In genomic region chr5:32322146-32322811, GRCm38 (mm10) we compare ENCODE assay signal across 8 mouse cellular contexts.
DNase-seq lines count a peak whose midpoint lies in the region; ATAC-seq and TF ChIP-seq lines count a peak whose summit lies in the region.

No protein-coding gene starts in this region.

- 53% methylated on average over 7 of the region's 7 CpGs for WGBS in forebrain, postnatal 0 days
- WGBS in hindbrain, postnatal 0 days = 47% methylated on average over 7 of the region's 7 CpGs

- ATAC-seq in forebrain, postnatal 0 days = peak; percentile 74
- peak; percentile 78 for ATAC-seq in hindbrain, postnatal 0 days

- DNase-seq in testis, postnatal 10 days (ENCODE audit: low spot score) = peak; percentile 68
- DNase-seq in testis, postnatal 14 days (ENCODE audit: low spot score) = no peak
- DNase-seq in brain, embryonic 14.5 days (ENCODE audit: low read depth) = peak; percentile 83
- DNase-seq in forebrain, postnatal 0 days = peak; percentile 78
- peak; percentile 85 for DNase-seq in hindbrain, postnatal 0 days (ENCODE audit: low spot score)
- peak; percentile 64 for DNase-seq in left cerebral cortex, postnatal 4 days
- DNase-seq in neural tube, embryonic 10.5 days (ENCODE audit: extremely low spot score, low spot score) = peak; percentile 36
- no peak for DNase-seq in spleen, postnatal 4 days (ENCODE audit: low spot score in 2 of 2)

- intact Hi-C loops in left cerebral cortex, postnatal 4 days (cut with DNase I) = no loop called here

- no peak overlapping the region for H3K4me2 ChIP-seq in forebrain, postnatal 0 days (ENCODE audit: low read depth)
- H3K4me2 ChIP-seq in hindbrain, postnatal 0 days (ENCODE audit: low read depth, low read length) = no peak overlapping the region

- H3K4me3 ChIP-seq in forebrain, postnatal 0 days (ENCODE audit: low read depth, low read length) = no peak overlapping the region
- H3K4me3 ChIP-seq in hindbrain, postnatal 0 days (ENCODE audit: low read length) = no peak overlapping the region

- no peak overlapping the region for H3K27ac ChIP-seq in forebrain, postnatal 0 days (ENCODE audit: low read depth, low read length)
- H3K27ac ChIP-seq in hindbrain, postnatal 0 days = no peak overlapping the region

- no peaks in the 10 kb centered on the region for H3K27me3 ChIP-seq in forebrain, postnatal 0 days (ENCODE audit: insufficient read depth, low read length)
- H3K27me3 ChIP-seq in hindbrain, postnatal 0 days (ENCODE audit: insufficient read depth, low read length) = no peaks in the 10 kb centered on the region

- no peak for TF ChIP-seq POLR2A in brain, embryonic 14.5 days (IDR thresholded peaks at IDR 0.05; ENCODE audit: borderline replicate concordance, extremely low read depth, insufficient read depth, insufficient read length, poor library complexity, severe bottlenecking)

- TF ChIP-seq CTCF in brain, embryonic 14.5 days (IDR thresholded peaks at IDR 0.05; ENCODE audit: borderline replicate concordance, extremely low read depth, insufficient read depth, insufficient read length) = peak; percentile 73; the same call in 1 of the 2 replicates
- peak; percentile 89 for TF ChIP-seq CTCF in forebrain, postnatal 0 days (IDR thresholded peaks at IDR 0.05; ENCODE audit: low read depth)
- peak; percentile 91 for TF ChIP-seq CTCF in hindbrain, postnatal 0 days (IDR thresholded peaks at IDR 0.05; ENCODE audit: low read depth)

- H3K9ac ChIP-seq in forebrain, postnatal 0 days = no peak overlapping the region
- no peak overlapping the region for H3K9ac ChIP-seq in hindbrain, postnatal 0 days (replicated peaks; ENCODE audit: low read length)

- no peaks in the 10 kb centered on the region for H3K4me1 ChIP-seq in forebrain, postnatal 0 days (ENCODE audit: insufficient read depth)
- peaks cover 5% of the 10 kb centered on the region; the same call in 1 of the 2 replicates for H3K4me1 ChIP-seq in hindbrain, postnatal 0 days (ENCODE audit: insufficient read depth, low read length)

- no peaks in the 10 kb centered on the region for H3K9me3 ChIP-seq in forebrain, postnatal 0 days (ENCODE audit: low read length)
- H3K9me3 ChIP-seq in hindbrain, postnatal 0 days (ENCODE audit: low read length) = no peaks in the 10 kb centered on the region

- no peaks in the 10 kb centered on the region for H3K36me3 ChIP-seq in forebrain, postnatal 0 days (ENCODE audit: insufficient read depth)
- H3K36me3 ChIP-seq in hindbrain, postnatal 0 days (ENCODE audit: insufficient read depth, low read length) = no peaks in the 10 kb centered on the region

Comparison
In these comparisons a context has a peak if more than half of its experiments do, and no peak if none do; other contexts are left out.
1. DNase-seq: peak in testis, postnatal 10 days (single experiment), brain, embryonic 14.5 days (single experiment), forebrain, postnatal 0 days (single experiment), hindbrain, postnatal 0 days (single experiment), left cerebral cortex, postnatal 4 days (single experiment) and neural tube, embryonic 10.5 days (single experiment); none in testis, postnatal 14 days (single experiment) and spleen, postnatal 4 days (0 of 2).
2. Peak in every context shown above with its lines, with median percentiles within 50 percentile points of each other: CTCF ChIP-seq.